Mouse (Mus musculus) thymus, postnatal 4 days (tissue): ENCODE results near the gene 2210407C18Rik.

Source experiments
- DNase-seq: peaks from one replicate; pipeline ENCODE4 v3.0.0; 2021

2210407C18Rik gene

GRCm38 (mm10) chr11:58615975-58616374 lies at the start of gene 2210407C18Rik:
2210407C18Rik (minus strand) TSS chr11:58616075.
- no peak for DNase-seq

- no peak for DNase-seq
These were observed 42.7 kb upstream of the 2210407C18Rik start, which contains the start of gene Olfr322 for GRCm38 (mm10) chr11:58658596-58658995. Olfr322 (plus strand) TSS chr11:58658782.

- no peak for DNase-seq
These were observed 39.3 kb upstream of the 2210407C18Rik start for GRCm38 (mm10) chr11:58655151-58655550.

GRCm38 (mm10) chr11:58643350-58643749 lies 27.5 kb upstream of the 2210407C18Rik start:
- peak; percentile 85 for DNase-seq

- no peak for DNase-seq
These were observed 25.9 kb upstream of the 2210407C18Rik start for GRCm38 (mm10) chr11:58641638-58642358.

GRCm38 (mm10) chr11:58641057-58641456 lies 25.2 kb upstream of the 2210407C18Rik start:
- DNase-seq = no peak

- DNase-seq = peak; percentile 19
These were observed 24.5 kb upstream of the 2210407C18Rik start, which contains the start of gene Trim58 for GRCm38 (mm10) chr11:58640272-58640867. Trim58 (plus strand) TSS chr11:58640465.

- DNase-seq = no peak
These were observed 22.4 kb upstream of the 2210407C18Rik start for GRCm38 (mm10) chr11:58638176-58638701.

- peak; percentile 72 for DNase-seq
These were observed 20.6 kb upstream of the 2210407C18Rik start for GRCm38 (mm10) chr11:58636376-58636977.

- no peak for DNase-seq
These were observed 19.0 kb upstream of the 2210407C18Rik start for GRCm38 (mm10) chr11:58634878-58635277.

GRCm38 (mm10) chr11:58630401-58630800 lies 14.5 kb upstream of the 2210407C18Rik start, which contains the start of gene Olfr323:
Olfr323 (minus strand) TSS chr11:58630501.
- DNase-seq = no peak

GRCm38 (mm10) chr11:58626146-58626545 lies 10.3 kb upstream of the 2210407C18Rik start:
- no peak for DNase-seq

GRCm38 (mm10) chr11:58618793-58619192 lies 2.9 kb upstream of the 2210407C18Rik start:
- DNase-seq = no peak

GRCm38 (mm10) chr11:58618369-58618768 lies 2.5 kb upstream of the 2210407C18Rik start:
- no peak for DNase-seq

GRCm38 (mm10) chr11:58614526-58614925 lies 1.3 kb downstream of the 2210407C18Rik start:
- DNase-seq = no peak

- no peak for DNase-seq
These were observed 2.5 kb downstream of the 2210407C18Rik start for GRCm38 (mm10) chr11:58613359-58613758.

- DNase-seq = no peak
These were observed 8.8 kb downstream of the 2210407C18Rik start for GRCm38 (mm10) chr11:58607030-58607429.

GRCm38 (mm10) chr11:58606177-58606919 lies 9.5 kb downstream of the 2210407C18Rik start:
- DNase-seq = no peak

GRCm38 (mm10) chr11:58605228-58605627 lies 10.6 kb downstream of the 2210407C18Rik start:
- DNase-seq = no peak

GRCm38 (mm10) chr11:58604688-58605087 lies 11.2 kb downstream of the 2210407C18Rik start:
- no peak for DNase-seq

- no peak for DNase-seq
These were observed 12.9 kb downstream of the 2210407C18Rik start for GRCm38 (mm10) chr11:58602800-58603560.

- DNase-seq = no peak
These were observed 13.8 kb downstream of the 2210407C18Rik start for GRCm38 (mm10) chr11:58602062-58602461.
